Comparison of ENCODE assay signal across 8 mouse cellular contexts in genomic region chr17:22817471-22818198, GRCm38 (mm10). TPM values are rescaled to one million over a fixed set of nuclear protein-coding genes. Genes with fewer than 3 reads are reported as not detected.
DNase-seq lines count a peak whose midpoint lies in the region; ATAC-seq and TF ChIP-seq lines count a peak whose summit lies in the region.

No protein-coding gene starts in this region.

- DNase-seq in forebrain, embryonic 11.5 days (ENCODE audit: low spot score) = peak; percentile 86
- DNase-seq in kidney, postnatal 14 days = peak; percentile 79
- peak; percentile 78 for DNase-seq in neural tube, embryonic 10.5 days (ENCODE audit: extremely low spot score, low spot score)

- TF ChIP-seq CTCF in testis, adult 2 months (IDR thresholded peaks at IDR 0.05; ENCODE audit: control insufficient read depth, insufficient read depth, insufficient replicate concordance, low read depth, low read length) = no peak

- no peaks in the 10 kb centered on the region for H3K9me3 ChIP-seq in forebrain, embryonic 11.5 days (ENCODE audit: control insufficient read depth, low read length)
- no peaks in the 10 kb centered on the region for H3K9me3 ChIP-seq in heart, embryonic 15.5 days (replicated peaks)
- H3K9me3 ChIP-seq in liver, embryonic 12.5 days (replicated peaks) = no peaks in the 10 kb centered on the region

- 2% methylated on average over 28 of the region's 28 CpGs for WGBS in forebrain, embryonic 11.5 days
- WGBS in heart, embryonic 15.5 days = 2% methylated on average over 28 of the region's 28 CpGs
- WGBS in liver, embryonic 12.5 days (ENCODE audit: insufficient replicate concordance) = 2% methylated on average over 28 of the region's 28 CpGs

- peak overlapping the region; percentile 53 for H3K27ac ChIP-seq in brown adipose tissue, adult 24 weeks (replicated peaks; ENCODE audit: low read depth, low read length)
- H3K27ac ChIP-seq in forebrain, embryonic 11.5 days (ENCODE audit: low read depth, low read length) = peak overlapping the region; percentile 65
- peak overlapping the region; percentile 88 for H3K27ac ChIP-seq in heart, embryonic 15.5 days
- 0 out of 2 replicates have a peak overlapping the region, but pooled peaks have one; percentile 30 for H3K27ac ChIP-seq in liver, embryonic 12.5 days
- peak overlapping the region; percentile 23; the same call in 1 of the 2 replicates for H3K27ac ChIP-seq in testis, adult 2 months (ENCODE audit: control insufficient read depth, insufficient read depth, low read depth, low read length)

- no peaks in the 10 kb centered on the region for H3K4me1 ChIP-seq in brown adipose tissue, adult 24 weeks (ENCODE audit: control insufficient read depth, insufficient read depth, insufficient read length, low read length)
- H3K4me1 ChIP-seq in forebrain, embryonic 11.5 days (replicated peaks; ENCODE audit: control insufficient read depth, insufficient read depth, low read length) = no peaks in the 10 kb centered on the region
- H3K4me1 ChIP-seq in heart, embryonic 15.5 days (replicated peaks) = no peaks in the 10 kb centered on the region
- H3K4me1 ChIP-seq in liver, embryonic 12.5 days = 0 out of 2 replicates have a peak, but pooled peaks cover 4% of the 10 kb centered on the region
- no peaks in the 10 kb centered on the region for H3K4me1 ChIP-seq in testis, adult 2 months (ENCODE audit: control insufficient read depth, insufficient read depth, low read length)

- peak overlapping the region; percentile 75 for H3K9ac ChIP-seq in forebrain, embryonic 11.5 days (ENCODE audit: low read length)
- H3K9ac ChIP-seq in heart, embryonic 15.5 days = peak overlapping the region; percentile 85
- peak overlapping the region; percentile 71 for H3K9ac ChIP-seq in liver, embryonic 12.5 days

- peak; percentile 82 for ATAC-seq in CD4-positive, CD25-positive, alpha-beta regulatory T cell, adult 4 months
- ATAC-seq in forebrain, embryonic 11.5 days (replicated peaks; ENCODE audit: low FRiP score) = peak; percentile 99
- ATAC-seq in heart, embryonic 15.5 days (replicated peaks; ENCODE audit: insufficient number of reproducible peaks, insufficient read depth, low FRiP score, low read depth) = peak; percentile 73
- ATAC-seq in liver, embryonic 12.5 days = peak; percentile 84

- no peaks in the 10 kb centered on the region for H3K27me3 ChIP-seq in forebrain, embryonic 11.5 days (ENCODE audit: control insufficient read depth, insufficient read depth, low read length)
- no peaks in the 10 kb centered on the region for H3K27me3 ChIP-seq in heart, embryonic 15.5 days
- H3K27me3 ChIP-seq in liver, embryonic 12.5 days (replicated peaks) = no peaks in the 10 kb centered on the region
- H3K27me3 ChIP-seq in testis, adult 2 months (ENCODE audit: control insufficient read depth, insufficient read depth, low read length) = no peaks in the 10 kb centered on the region

- H3K36me3 ChIP-seq in forebrain, embryonic 11.5 days (ENCODE audit: control insufficient read depth, insufficient read depth, low read length) = no peaks in the 10 kb centered on the region
- no peaks in the 10 kb centered on the region; the same call in 1 of the 2 replicates for H3K36me3 ChIP-seq in heart, embryonic 15.5 days
- H3K36me3 ChIP-seq in liver, embryonic 12.5 days = no peaks in the 10 kb centered on the region
- no peaks in the 10 kb centered on the region for H3K36me3 ChIP-seq in testis, adult 2 months (ENCODE audit: control insufficient read depth, insufficient read depth, low read length)

- H3K4me2 ChIP-seq in forebrain, embryonic 11.5 days (ENCODE audit: low read depth, low read length, severe bottlenecking) = peak overlapping the region; percentile 43
- peak overlapping the region; percentile 63 for H3K4me2 ChIP-seq in heart, embryonic 15.5 days
- peak overlapping the region; percentile 71 for H3K4me2 ChIP-seq in liver, embryonic 12.5 days

- H3K4me3 ChIP-seq in brown adipose tissue, adult 24 weeks (ENCODE audit: insufficient read depth, low read depth, low read length) = peak overlapping the region; percentile 91
- H3K4me3 ChIP-seq in forebrain, embryonic 11.5 days (ENCODE audit: low read depth, low read length) = peak overlapping the region; percentile 46
- H3K4me3 ChIP-seq in heart, embryonic 15.5 days = peak overlapping the region; percentile 82
- H3K4me3 ChIP-seq in liver, embryonic 12.5 days = peak overlapping the region; percentile 64
- peak overlapping the region; percentile 88 for H3K4me3 ChIP-seq in testis, adult 2 months (ENCODE audit: control insufficient read depth, low read depth, low read length)

- TF ChIP-seq POLR2A in testis, adult 2 months (IDR thresholded peaks at IDR 0.05; ENCODE audit: control insufficient read depth, low read depth, low read length) = no peak

RNA-seq across cellular contexts. Expression of gene Zfp945, which starts 49.3 kb away (rescaled TPM):
- polyA plus RNA-seq in CD4-positive, CD25-positive, alpha-beta regulatory T cell, adult 4 months (2017; shearing (Covaris generic)) = 10 to 100 TPM; 21.1 to 24.5 TPM
- 3.4 and 4.9 TPM in 2 replicates for polyA plus RNA-seq in brown adipose tissue, adult 24 weeks (2012; ENCODE audit: insufficient read depth, insufficient read length, missing spikeins)
- polyA plus RNA-seq in forebrain, embryonic 11.5 days (2014; fragmentation: Nextera tagmentation; extraction: Ambion mirVana) = 24.6 and 29.1 TPM in 2 replicates
- polyA plus RNA-seq in heart, embryonic 15.5 days (2015; fragmentation: Nextera tagmentation; extraction: Ambion mirVana) = 13.2 and 13.8 TPM in 2 replicates
- 3.0 and 3.4 TPM in 2 replicates for polyA plus RNA-seq in liver, embryonic 12.5 days (2016; fragmentation: Nextera tagmentation; extraction: Ambion mirVana)
- polyA plus RNA-seq in testis, adult 2 months (2012; rRNA removed) = 0.75 and 0.98 TPM in 2 replicates

Comparison
In these comparisons a context has a peak if more than half of its experiments do, and no peak if none do; other contexts are left out.
1. Peak in every context shown above with its lines: DNase-seq, ATAC-seq, H3K4me3 ChIP-seq and H3K27ac ChIP-seq.
2. H3K27ac ChIP-seq: peak in every context shown above with its lines; median percentile 88 in heart, embryonic 15.5 days; 65 in forebrain, embryonic 11.5 days; 53 in brown adipose tissue, adult 24 weeks; 30 in liver, embryonic 12.5 days; 23 in testis, adult 2 months.